Mouse (Mus musculus): Measurements from ENCODE around the gene Ttc27.

DNA sequence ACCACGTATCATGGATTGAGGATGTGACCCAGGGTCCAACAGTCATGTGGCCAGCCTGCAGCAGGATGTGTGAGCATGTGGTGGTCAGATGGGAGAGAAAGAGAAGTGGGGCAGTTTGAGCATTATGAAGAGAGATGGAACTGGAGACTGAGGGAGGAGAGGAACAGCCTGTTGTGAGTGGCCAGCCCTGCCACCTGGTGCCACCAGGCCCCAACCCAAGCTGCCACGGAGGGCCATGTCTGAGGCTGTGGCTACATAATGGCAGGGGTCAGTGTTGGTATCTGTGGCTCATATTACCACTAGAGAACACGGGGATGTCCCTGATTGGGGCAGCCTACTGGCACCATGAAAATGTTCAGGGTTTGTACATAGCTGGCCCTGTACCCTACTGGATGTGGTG is 2.4 kb upstream of the Ttc27 start:
- TF ChIP-seq POLR2A (IDR thresholded peaks at IDR 0.05; ENCODE audit: insufficient read length, low read depth) (no peak), USF1 (IDR thresholded peaks at IDR 0.05; ENCODE audit: low read depth) (no peak), MYOD1 (IDR thresholded peaks at IDR 0.05; ENCODE audit: control insufficient read depth in 1 of 3, insufficient read length in 2 of 3, low read depth in 2 of 3) (peak in 1 of 3 experiments; percentile 57)
